Mouse (Mus musculus) liver, embryonic 15.5 days (tissue): Measurements from ENCODE around the gene Gm17581. TPM values are rescaled to one million over a fixed set of nuclear protein-coding genes. Genes with fewer than 3 reads are reported as not detected.

Experiments used
- ATAC-seq: fragments of 200-750 bp; cut with Nextera tagmentation; 2 replicates; pipeline ENCODE4 v1.8.0; 2017; ENCODE audit warnings: moderate number of reproducible peaks, mild to moderate bottlenecking, moderate library complexity; ENCODE audit not compliant: insufficient read depth
- H3K27ac ChIP-seq: fragments of 300-500 bp; sonication (generic); replicated peaks from 2 replicates; pipeline ENCODE4 v1.5.1; 2015; ENCODE audit warnings: mild to moderate bottlenecking, inconsistent platforms
- H3K27me3 ChIP-seq: fragments of 300-500 bp; sonication (generic); 2 replicates; pipeline ENCODE4 v1.6.1; 2015; ENCODE audit warnings: mild to moderate bottlenecking, inconsistent platforms
- H3K36me3 ChIP-seq: fragments of 300-500 bp; sonication (generic); replicated peaks from 2 replicates; pipeline ENCODE4 v1.6.1; 2015; ENCODE audit warnings: moderate library complexity, mild to moderate bottlenecking, inconsistent platforms
- H3K4me1 ChIP-seq: fragments of 300-500 bp; sonication (generic); replicated peaks from 2 replicates; pipeline ENCODE4 v1.6.1; 2015; ENCODE audit warnings: inconsistent platforms
- H3K4me2 ChIP-seq: fragments of 300-500 bp; sonication (generic); 2 replicates; pipeline ENCODE4 v1.6.1; 2015; ENCODE audit warnings: moderate library complexity, mild to moderate bottlenecking, inconsistent platforms
- H3K4me3 ChIP-seq: fragments of 300-500 bp; sonication (generic); replicated peaks from 2 replicates; pipeline ENCODE4 v1.5.1; 2015; ENCODE audit warnings: mild to moderate bottlenecking, inconsistent platforms
- H3K9ac ChIP-seq: fragments of 300-500 bp; sonication (generic); 2 replicates; pipeline ENCODE4 v1.6.1; 2015; ENCODE audit warnings: moderate library complexity, mild to moderate bottlenecking, inconsistent platforms
- H3K9me3 ChIP-seq: fragments of 300-500 bp; sonication (generic); replicated peaks from 2 replicates; pipeline ENCODE4 v1.6.1; 2016; ENCODE audit warnings: inconsistent platforms
- WGBS: fragments of 180-500 bp; shearing (Covaris S2); methylation state at CpG from one replicate; pipeline ENCODE4 v1.1.7; 2015; ENCODE audit warnings: mixed read lengths; ENCODE audit not compliant: insufficient replicate concordance; 5-methylcytosine and 5-hydroxymethylcytosine counted together
- polyA plus RNA-seq: library from polyadenylated mRNA; unstranded; fragments of >200 nt; fragmentation: Nextera tagmentation; extraction: Ambion mirVana; gene quantifications from 2 replicates; pipeline ENCODE4 v1.2.1, GENCODE M21; 2015

Gene Gm17581
- polyA plus RNA-seq, 1 experiment from 2014 or later: not detected

- Histone ChIP-seq H3K36me3 (no peaks in the 10 kb centered on the region), H3K4me1 (no peaks in the 10 kb centered on the region), H3K4me2 (no peak overlapping the region), H3K9me3 (no peaks in the 10 kb centered on the region), H3K27ac (no peak overlapping the region), H3K27me3 (no peaks in the 10 kb centered on the region), H3K9ac (no peak overlapping the region), H3K4me3 (no peak overlapping the region)
- no peak for ATAC-seq
- WGBS: 67% methylated on average over 5 of the region's 5 CpGs
Measured at GRCm38 (mm10) chr2:155735080-155735479, 586 bp downstream of the Gm17581 start.

GRCm38 (mm10) chr2:155729158-155729645 is 6.5 kb downstream of the Gm17581 start, which contains the start of gene Edem2:
Gene Edem2, minus strand, starts transcription at chr2:155729475.
- Histone ChIP-seq H3K4me2 (peak within 1 kb of the TSS; percentile 89), H3K9ac (peak within 1 kb of the TSS; percentile 66), H3K9me3 (no peaks in the 10 kb centered on the region), H3K27ac (0 out of 2 replicates have a peak within 1 kb of the TSS, but pooled peaks have one; percentile 31), H3K27me3 (no peaks in the 10 kb centered on the region), H3K4me1 (peaks cover 27% of the 10 kb centered on the region), H3K4me3 (peak within 1 kb of the TSS; percentile 81), H3K36me3 (no peaks in the 10 kb centered on the region)
- peak; percentile 87 for ATAC-seq
- WGBS: 0% methylated on average over 33 of the region's 33 CpGs

- WGBS: 6% methylated on average over 15 of the region's 15 CpGs
- H3K36me3 ChIP-seq: no peaks in the 10 kb centered on the region
- no peak for ATAC-seq
- peaks cover 27% of the 10 kb centered on the region for H3K4me1 ChIP-seq
- H3K4me3 ChIP-seq: peak overlapping the region; percentile 81
- no peaks in the 10 kb centered on the region for H3K9me3 ChIP-seq
- H3K4me2 ChIP-seq: peak overlapping the region; percentile 89
- 0 out of 2 replicates have a peak overlapping the region, but pooled peaks have one; percentile 31 for H3K27ac ChIP-seq
- H3K9ac ChIP-seq: peak overlapping the region; percentile 66
- H3K27me3 ChIP-seq: no peaks in the 10 kb centered on the region
Measured at GRCm38 (mm10) chr2:155728742-155729141, 6.9 kb downstream of the Gm17581 start.

GRCm38 (mm10) chr2:155727764-155728395 is 7.8 kb downstream of the Gm17581 start:
- WGBS: 63% methylated on average over 7 of the region's 7 CpGs

GRCm38 (mm10) chr2:155726302-155726701 is 9.4 kb downstream of the Gm17581 start:
- no peak overlapping the region for H3K4me3 ChIP-seq
- ATAC-seq: peak; percentile 19; the same call in 1 of the 2 replicates
- no peaks in the 10 kb centered on the region for H3K27me3 ChIP-seq
- 54% methylated on average over 7 of the region's 7 CpGs for WGBS
- H3K36me3 ChIP-seq: 0 out of 2 replicates have a peak, but pooled peaks cover 8% of the 10 kb centered on the region
- no peak overlapping the region for H3K4me2 ChIP-seq
- H3K27ac ChIP-seq: no peak overlapping the region
- H3K4me1 ChIP-seq: peaks cover 27% of the 10 kb centered on the region
- H3K9me3 ChIP-seq: no peaks in the 10 kb centered on the region
- no peak overlapping the region for H3K9ac ChIP-seq

More at GRCm38 (mm10) chr2:155727764-155728395, 7.8 kb downstream of the Gm17581 start:
- Histone ChIP-seq H3K4me2 (peak overlapping the region; percentile 89), H3K27me3 (no peaks in the 10 kb centered on the region), H3K9me3 (no peaks in the 10 kb centered on the region), H3K4me1 (peaks cover 27% of the 10 kb centered on the region), H3K27ac (no peak overlapping the region), H3K36me3 (0 out of 2 replicates have a peak, but pooled peaks cover under 1% of the 10 kb centered on the region), H3K4me3 (0 out of 2 replicates have a peak overlapping the region, but pooled peaks have one; percentile 1), H3K9ac (no peak overlapping the region)
- no peak for ATAC-seq

- H3K4me3 ChIP-seq: no peak overlapping the region
- peaks cover 24% of the 10 kb centered on the region for H3K4me1 ChIP-seq
- H3K4me2 ChIP-seq: no peak overlapping the region
- no peaks in the 10 kb centered on the region for H3K27me3 ChIP-seq
- H3K9ac ChIP-seq: no peak overlapping the region
- H3K27ac ChIP-seq: no peak overlapping the region
- WGBS: 50% methylated on average over 6 of the region's 6 CpGs
- no peak for ATAC-seq
- H3K36me3 ChIP-seq: 0 out of 2 replicates have a peak, but pooled peaks cover 9% of the 10 kb centered on the region
- no peaks in the 10 kb centered on the region for H3K9me3 ChIP-seq
Measured at GRCm38 (mm10) chr2:155724526-155724925, 11.1 kb downstream of the Gm17581 start.

GRCm38 (mm10) chr2:155724036-155724435 is 11.6 kb downstream of the Gm17581 start:
- Histone ChIP-seq H3K9ac (no peak overlapping the region), H3K27me3 (no peaks in the 10 kb centered on the region), H3K36me3 (0 out of 2 replicates have a peak, but pooled peaks cover 12% of the 10 kb centered on the region), H3K4me3 (no peak overlapping the region), H3K27ac (no peak overlapping the region), H3K4me1 (peaks cover 19% of the 10 kb centered on the region), H3K9me3 (no peaks in the 10 kb centered on the region), H3K4me2 (no peak overlapping the region)
- no peak for ATAC-seq
- 37% methylated on average over 5 of the region's 5 CpGs for WGBS

GRCm38 (mm10) chr2:155720585-155720984 is 15.1 kb downstream of the Gm17581 start:
- H3K9me3 ChIP-seq: no peaks in the 10 kb centered on the region
- no peak overlapping the region for H3K27ac ChIP-seq
- no peak overlapping the region for H3K9ac ChIP-seq
- no peaks in the 10 kb centered on the region for H3K4me1 ChIP-seq
- H3K36me3 ChIP-seq: peaks cover 22% of the 10 kb centered on the region; the same call in 1 of the 2 replicates
- no peak overlapping the region for H3K4me2 ChIP-seq
- H3K27me3 ChIP-seq: no peaks in the 10 kb centered on the region
- WGBS: 56% methylated on average over 5 of the region's 5 CpGs
- H3K4me3 ChIP-seq: no peak overlapping the region
- ATAC-seq: no peak

- 75% methylated on average over 12 of the region's 12 CpGs for WGBS
- H3K36me3 ChIP-seq: peaks cover 40% of the 10 kb centered on the region; the same call in 1 of the 2 replicates
- H3K9ac ChIP-seq: no peak overlapping the region
- no peak overlapping the region for H3K4me2 ChIP-seq
- no peaks in the 10 kb centered on the region for H3K27me3 ChIP-seq
- H3K4me1 ChIP-seq: no peaks in the 10 kb centered on the region
- no peaks in the 10 kb centered on the region for H3K9me3 ChIP-seq
- no peak for ATAC-seq
- no peak overlapping the region for H3K4me3 ChIP-seq
- no peak overlapping the region for H3K27ac ChIP-seq
Measured at GRCm38 (mm10) chr2:155717082-155717990, 18.3 kb downstream of the Gm17581 start.

GRCm38 (mm10) chr2:155710557-155710956 is 25.1 kb downstream of the Gm17581 start:
- Histone ChIP-seq H3K9me3 (no peaks in the 10 kb centered on the region), H3K36me3 (peaks cover 60% of the 10 kb centered on the region), H3K4me1 (no peaks in the 10 kb centered on the region), H3K27ac (no peak overlapping the region), H3K9ac (no peak overlapping the region), H3K4me3 (no peak overlapping the region), H3K27me3 (no peaks in the 10 kb centered on the region), H3K4me2 (no peak overlapping the region)
- no peak for ATAC-seq
- WGBS: 54% methylated on average over 11 of the region's 11 CpGs

- no peak overlapping the region for H3K4me2 ChIP-seq
- no peak for ATAC-seq
- H3K9me3 ChIP-seq: no peaks in the 10 kb centered on the region
- H3K4me1 ChIP-seq: no peaks in the 10 kb centered on the region
- no peak overlapping the region for H3K9ac ChIP-seq
- H3K27ac ChIP-seq: no peak overlapping the region
- H3K27me3 ChIP-seq: no peaks in the 10 kb centered on the region
- H3K36me3 ChIP-seq: peaks cover 54% of the 10 kb centered on the region
- H3K4me3 ChIP-seq: no peak overlapping the region
- 74% methylated on average over 4 of the region's 4 CpGs for WGBS
Measured at GRCm38 (mm10) chr2:155707251-155707650, 28.4 kb downstream of the Gm17581 start.
